Mouse (Mus musculus) cortical plate, adult 2 months (tissue): ENCODE data around the gene Mafk.

ENCODE experiments used
- CTCF ChIP-seq: fragments of 200-500 bp; IDR thresholded peaks from 2 replicates; pipeline ENCODE4 v1.5.1; 2011; ENCODE audit warnings: mild to moderate bottlenecking, control low read depth, low read length; ENCODE audit not compliant: insufficient read depth; ENCODE audit errors: extremely low read depth
- POLR2A ChIP-seq: fragments of 200-500 bp; IDR thresholded peaks from 2 replicates; pipeline ENCODE4 v1.6.1; 2011; ENCODE audit warnings: mild to moderate bottlenecking, low read length, control low read depth; ENCODE audit not compliant: insufficient read depth; ENCODE audit errors: extremely low read depth

- TF ChIP-seq CTCF (no peak), POLR2A (no peak)
These were observed 24.7 kb downstream of the Mafk start for GRCm38 (mm10) chr5:139815964-139816363.
